Mouse (Mus musculus) CD4-positive, CD25-positive, alpha-beta regulatory T cell, adult 2 months (primary cell): ENCODE results near the gene Gm29776.
A peak's percentile ranks its signal among the peaks of the same experiment; 100 is the strongest.

Experiments
- DNase-seq: peaks from one replicate; pipeline ENCODE4 v3.0.0-alpha.2; 2012; ENCODE audit warnings: low read depth, low spot score

Gene Gm29776

GRCm38 (mm10) chr14:54651556-54651955 is 47.1 kb downstream of the Gm29776 start:
- DNase-seq: no peak

DNA sequence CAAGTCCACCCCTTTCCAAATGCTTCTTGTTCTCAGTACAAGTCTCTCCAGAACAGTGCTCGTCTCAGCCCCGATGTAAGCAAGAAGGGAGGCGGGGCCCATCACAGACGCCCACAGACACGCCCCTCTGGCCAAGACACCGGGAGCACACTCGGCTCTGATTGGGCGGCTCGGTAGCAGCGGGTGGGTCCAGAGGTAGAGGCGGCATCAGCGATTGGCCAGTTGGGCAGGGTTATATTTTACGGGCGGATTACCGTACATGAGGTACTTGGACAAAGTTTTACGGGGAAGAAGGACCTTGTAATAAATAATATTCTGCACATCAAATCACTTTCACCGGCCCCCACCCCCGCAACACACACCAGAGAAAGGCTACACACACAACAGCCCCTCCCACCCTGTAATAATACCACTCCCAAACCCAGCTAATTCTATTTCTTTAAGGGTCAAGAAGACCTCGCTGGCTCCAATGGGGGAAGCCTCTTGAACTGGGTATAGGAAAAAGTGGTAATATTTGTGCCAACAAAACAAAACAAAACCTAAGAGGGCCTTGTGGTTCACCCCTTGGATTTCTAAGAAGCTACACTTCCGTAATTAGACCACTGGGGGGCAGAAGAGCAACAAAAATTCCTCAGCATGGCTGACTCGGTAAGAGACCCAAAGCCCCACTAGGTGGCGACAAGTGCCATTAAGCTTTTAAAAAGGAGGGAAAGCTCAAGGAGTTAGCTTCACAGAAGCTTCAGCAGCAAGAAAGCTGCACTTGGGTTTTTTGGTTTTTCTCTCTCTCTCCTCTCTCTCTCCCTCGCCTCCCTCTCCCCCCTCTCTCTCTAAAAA is 47.8 kb downstream of the Gm29776 start:
- DNase-seq: peak; percentile 94

- DNase-seq: no peak
Measured at GRCm38 (mm10) chr14:54647900-54648299, 50.7 kb downstream of the Gm29776 start.

DNA sequence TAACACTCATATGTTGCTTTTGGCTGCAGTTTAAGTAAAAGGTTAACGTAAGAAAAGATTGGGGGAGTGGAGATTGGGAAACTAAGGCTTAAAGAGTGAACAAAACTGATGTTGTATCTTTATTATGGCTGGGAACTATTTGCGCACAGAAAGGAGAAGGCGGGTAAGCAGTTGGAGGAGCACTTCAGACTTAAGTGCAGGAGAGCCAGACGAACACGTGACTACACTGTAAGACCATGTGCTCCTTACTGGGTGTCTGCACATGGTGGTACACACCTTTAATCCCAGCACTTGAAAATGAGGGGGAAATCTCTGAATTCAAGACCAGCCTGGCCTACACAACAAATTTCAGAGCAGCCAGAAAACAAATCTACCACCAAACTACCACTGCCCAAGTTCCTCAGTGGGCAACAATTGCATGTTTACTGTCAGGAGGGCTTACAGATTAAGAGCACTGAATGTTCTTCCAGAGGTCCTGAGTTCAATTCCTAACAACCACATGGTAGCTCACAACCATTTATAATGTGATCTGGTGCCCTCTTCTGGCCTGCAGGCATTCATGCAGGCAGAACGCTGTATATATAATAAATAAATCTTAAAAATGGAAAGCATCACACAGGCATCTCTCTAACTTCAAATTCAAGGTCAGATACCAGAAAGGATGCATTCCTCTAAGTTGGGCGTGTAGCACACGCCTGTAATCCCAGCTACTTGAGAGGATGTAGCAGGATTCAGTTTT is 51.6 kb downstream of the Gm29776 start:
- DNase-seq: no peak

DNA sequence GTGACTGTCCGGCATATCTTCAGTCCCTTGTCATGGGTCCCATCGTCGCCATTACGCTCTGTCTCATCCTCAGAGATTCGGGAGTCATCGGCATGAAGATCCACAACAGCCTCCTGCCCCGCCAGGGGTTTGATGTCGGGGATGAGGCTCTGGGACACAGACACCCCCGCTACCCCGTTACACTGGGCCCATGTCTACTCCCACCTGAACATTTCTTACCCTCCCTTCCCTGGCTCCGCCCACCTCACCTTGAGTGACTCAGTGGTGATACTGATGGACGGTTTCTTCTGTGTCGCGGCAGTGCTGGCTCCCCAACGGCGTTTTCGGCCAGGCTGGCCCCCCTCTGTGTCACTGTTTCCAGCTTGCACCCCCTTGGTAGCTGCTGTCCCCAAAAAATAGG is 52.2 kb downstream of the Gm29776 start:
- no peak for DNase-seq

GRCm38 (mm10) chr14:54644294-54644693 is 54.3 kb downstream of the Gm29776 start:
- DNase-seq: no peak

DNA sequence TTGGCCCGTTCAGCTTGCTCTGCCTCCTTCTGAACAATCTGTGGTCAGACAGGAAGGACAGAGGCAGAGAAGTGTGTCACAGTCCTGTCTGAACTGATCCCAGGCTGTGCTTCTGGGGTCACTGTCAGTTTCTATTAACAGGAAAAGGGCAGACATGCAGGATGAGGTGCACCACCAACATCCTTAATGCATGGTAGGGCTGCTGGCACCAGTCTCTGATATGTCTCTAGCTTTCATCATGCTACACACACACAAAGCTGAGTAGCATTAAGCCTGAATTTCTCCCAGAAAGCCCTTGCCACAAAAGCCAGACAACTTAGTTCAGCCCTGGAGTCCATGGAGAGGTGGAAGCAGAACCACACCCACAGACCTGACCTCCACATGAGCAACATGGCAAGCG is 55.6 kb downstream of the Gm29776 start:
- DNase-seq: no peak
